14 mouse cellular contexts compared by ENCODE assay signal in genomic region chr2:148497452-148498302, GRCm38 (mm10). TPM values are rescaled to one million over a fixed set of nuclear protein-coding genes. Genes with fewer than 3 reads are reported as not detected.
DNase-seq lines count a peak whose midpoint lies in the region; ATAC-seq lines count a peak whose summit lies in the region.
"Had no signal": no experiment of that assay in that cellular context is flagged by ENCODE, and none has a peak within 500 bp of the region (broad histone marks: within the 10 kb centered on the region; RNA-seq: fewer than 3 reads in every experiment).

No protein-coding gene starts in this region.

- peak; percentile 53 to 63 for DNase-seq in cerebellum, postnatal 14 days
- DNase-seq in cerebellum, adult 8-10 months, result no peak
- DNase-seq in urinary bladder, postnatal 14 days (ENCODE audit: low spot score), result peak; percentile 34
- DNase-seq in urinary bladder, postnatal 25 days (ENCODE audit: low spot score), result no peak
- DNase-seq in spleen, postnatal 14 days (ENCODE audit: low spot score in 2 of 2), result no peak
- DNase-seq: cerebellum, postnatal 36 days; forebrain, postnatal 0 days; kidney, adult 18-20 months had no signal

- H3K4me2 ChIP-seq in intestine, embryonic 16.5 days (ENCODE audit: low read depth, low read length), result no peak overlapping the region
- no peak overlapping the region for H3K4me2 ChIP-seq in intestine, embryonic 15.5 days (replicated peaks)
- H3K4me2 ChIP-seq: liver, embryonic 15.5 days had no signal

- H3K4me3 ChIP-seq in intestine, embryonic 16.5 days (ENCODE audit: low read length), result no peak overlapping the region
- no peak overlapping the region for H3K4me3 ChIP-seq in intestine, embryonic 15.5 days (replicated peaks)
- H3K4me3 ChIP-seq: liver, embryonic 15.5 days had no signal

- H3K36me3 ChIP-seq in intestine, embryonic 16.5 days (ENCODE audit: control insufficient read depth, insufficient read depth, low read length), result no peaks in the 10 kb centered on the region
- H3K36me3 ChIP-seq in intestine, embryonic 15.5 days, result no peaks in the 10 kb centered on the region
- H3K36me3 ChIP-seq: G1E; liver, embryonic 15.5 days had no signal

- WGBS in intestine, embryonic 16.5 days, result 71% methylated on average over 12 of the region's 12 CpGs
- WGBS in intestine, embryonic 15.5 days, result 70% methylated on average over 12 of the region's 12 CpGs

- H3K9me3 ChIP-seq in intestine, embryonic 16.5 days (ENCODE audit: control insufficient read depth, low read length), result no peaks in the 10 kb centered on the region
- H3K9me3 ChIP-seq in intestine, embryonic 15.5 days, result no peaks in the 10 kb centered on the region
- H3K9me3 ChIP-seq: liver, embryonic 15.5 days had no signal

- H3K27ac ChIP-seq in intestine, embryonic 16.5 days (ENCODE audit: low read length), result peak overlapping the region; percentile 29; the same call in 1 of the 2 replicates
- H3K27ac ChIP-seq in intestine, embryonic 15.5 days, result no peak overlapping the region
- H3K27ac ChIP-seq: liver, embryonic 15.5 days had no signal

- no peaks in the 10 kb centered on the region for H3K27me3 ChIP-seq in intestine, embryonic 16.5 days (replicated peaks; ENCODE audit: control insufficient read depth, insufficient read depth, low read length)
- no peaks in the 10 kb centered on the region for H3K27me3 ChIP-seq in intestine, embryonic 15.5 days (replicated peaks)
- H3K27me3 ChIP-seq: liver, embryonic 15.5 days had no signal

- ATAC-seq in intestine, embryonic 16.5 days, result peak; percentile 22; the same call in 1 of the 2 replicates
- no peak for ATAC-seq in intestine, embryonic 15.5 days
- ATAC-seq in megakaryocyte-erythroid progenitor cell, adult 5-6 weeks (replicated peaks; ENCODE audit: low FRiP score, low TSS enrichment, poor library complexity, severe bottlenecking), result no peak
- ATAC-seq: forebrain, postnatal 0 days; midbrain, embryonic 16.5 days had no signal

- H3K9ac ChIP-seq in intestine, embryonic 16.5 days (ENCODE audit: low read depth, low read length), result no peak overlapping the region
- no peak overlapping the region for H3K9ac ChIP-seq in intestine, embryonic 15.5 days
- H3K9ac ChIP-seq: forebrain, postnatal 0 days; liver, embryonic 15.5 days had no signal

- H3K4me1 ChIP-seq in intestine, embryonic 16.5 days (ENCODE audit: control insufficient read depth, insufficient read depth, low read length), result peaks cover 9% of the 10 kb centered on the region; the same call in 1 of the 2 replicates
- H3K4me1 ChIP-seq in intestine, embryonic 15.5 days (replicated peaks), result 0 out of 2 replicates have a peak, but pooled peaks cover 2% of the 10 kb centered on the region

RNA-seq across cellular contexts. Expression of gene Cd93, which starts 54.3 kb away (rescaled TPM):
- polyA plus RNA-seq in intestine, embryonic 16.5 days (2015; fragmentation: Nextera tagmentation; extraction: Ambion mirVana), result 8.3 and 9.0 TPM in 2 replicates
- polyA plus RNA-seq in intestine, embryonic 15.5 days (2015; fragmentation: Nextera tagmentation; extraction: Ambion mirVana), result 9.5 and 10.3 TPM in 2 replicates
- total RNA-seq in megakaryocyte-erythroid progenitor cell, adult 5-6 weeks (2014; fragmentation: Nextera tagmentation), result 4.0 and 7.3 TPM in 2 replicates
- 3.9 and 13.0 TPM in 2 replicates for total RNA-seq in megakaryocyte-erythroid progenitor cell, adult 5-6 weeks (2017)

Comparison
In these comparisons a context has a peak if more than half of its experiments do, and no peak if none do; other contexts are left out.
1. DNase-seq: peak in cerebellum, postnatal 14 days (2 of 2) and urinary bladder, postnatal 14 days (single experiment); none in cerebellum, adult 8-10 months (single experiment), urinary bladder, postnatal 25 days (single experiment) and spleen, postnatal 14 days (0 of 2).